Mouse (Mus musculus) T-helper 2 cell (primary cell): ENCODE measurements around the gene Olfr1469.
"Not testable (repeated sequence)": the region's sequence is repeated elsewhere in the genome, so short reads cannot be mapped to it uniquely, and the experiment has no call there.

Experiments
- in situ Hi-C: fragments of 300-600 bp; cut with MboI, MseI; formaldehyde crosslinking; loops from one replicate; pipeline ENCODE4 v1.15.1; 2025; ENCODE audit warnings: high pct_unique_total_duplicates

Gene Olfr1469

GRCm38 (mm10) chr19:13407549-13407948 is at the start of gene Olfr1469:
Olfr1469 (plus strand) TSS chr19:13407849.
- in situ Hi-C loops, result no loop called here

GRCm38 (mm10) chr19:13361936-13362335 is 45.7 kb upstream of the Olfr1469 start, which contains the start of gene Olfr1467:
Olfr1467 (plus strand) TSS chr19:13362236.
- in situ Hi-C loops, result no loop called here

DNA sequence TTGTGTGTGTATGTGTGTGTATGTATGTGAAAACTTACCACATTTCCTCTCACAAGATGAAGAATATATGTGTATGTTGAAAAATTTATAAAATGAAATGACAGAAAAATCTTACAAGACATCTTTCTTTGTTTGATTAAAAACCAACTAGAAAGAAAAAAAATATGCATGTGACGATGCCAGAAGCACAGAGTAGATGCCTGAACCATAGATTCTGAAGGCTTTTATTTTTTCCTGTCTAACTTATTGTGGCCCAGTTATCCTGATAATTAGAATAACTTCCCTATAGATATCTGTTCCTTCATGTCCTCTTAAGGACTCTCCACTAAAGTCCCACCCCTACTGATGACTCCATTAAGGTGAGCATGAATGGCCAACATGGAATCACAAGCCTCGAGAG is 35.5 kb downstream of the Olfr1469 start, which contains the start of gene Olfr1471:
TSS of gene Olfr1471 (plus strand) at position 301 of the 400 bp plus-strand sequence.
- in situ Hi-C loops, result not testable (repeated sequence)

DNA sequence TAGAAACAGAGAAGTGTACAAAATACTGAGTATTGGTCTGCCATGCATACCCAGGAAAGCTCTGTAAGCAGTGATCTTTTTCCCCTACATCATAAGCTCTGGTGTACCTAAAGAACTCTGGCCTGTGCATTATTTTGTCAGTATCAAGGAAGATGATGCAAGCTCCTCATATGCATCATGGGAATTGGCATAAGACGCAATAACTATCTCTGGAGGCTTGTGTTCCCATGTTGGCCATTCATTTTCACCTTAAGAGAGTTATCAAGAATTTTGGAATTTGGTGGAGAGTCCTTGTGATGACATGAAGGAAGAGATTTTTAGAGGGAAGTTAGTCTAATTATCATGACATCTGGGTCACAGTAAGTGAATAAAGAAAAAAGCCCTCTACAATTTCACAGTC is 48.3 kb downstream of the Olfr1469 start, which contains the start of gene Olfr1472:
TSS of gene Olfr1472 (minus strand) at position 101 of the 400 bp plus-strand sequence.
- in situ Hi-C loops, result no loop called here
